ENCODE assay signal across 7 mouse cellular contexts in the genomic region with DNA sequence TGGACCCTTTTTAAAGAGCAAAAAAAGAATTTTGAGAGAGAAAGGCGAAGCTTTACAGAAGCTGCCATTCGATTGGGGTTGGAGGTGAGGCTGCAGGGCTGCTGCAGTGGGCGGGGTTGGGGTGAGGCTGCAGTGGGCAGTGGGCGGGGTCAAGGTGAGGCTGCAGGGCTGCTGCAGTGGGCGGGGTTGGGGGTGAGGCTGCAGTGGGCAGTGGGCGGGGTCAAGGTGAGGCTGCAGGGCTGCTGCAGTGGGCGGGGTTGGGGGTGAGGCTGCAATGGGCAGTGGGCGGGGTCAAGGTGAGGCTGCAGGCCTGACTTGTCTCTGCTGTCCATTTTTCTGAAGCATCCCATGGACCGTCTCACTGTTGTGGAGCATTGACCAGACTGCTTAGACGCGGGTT. TPM values are rescaled to one million over a fixed set of nuclear protein-coding genes. Genes with fewer than 3 reads are reported as not detected.
DNase-seq lines count a peak whose midpoint lies in the region; ATAC-seq lines count a peak whose summit lies in the region.
"Not testable (repeated sequence)": the region's sequence is repeated elsewhere in the genome, so short reads cannot be mapped to it uniquely, and the experiment has no call there.

No protein-coding gene starts in this region.

- H3K4me3 ChIP-seq in intestine, embryonic 16.5 days (ENCODE audit: low read length); liver, embryonic 12.5 days; liver, embryonic 15.5 days (replicated peaks): not testable (repeated sequence)

- not testable (repeated sequence) for H3K9ac ChIP-seq in intestine, embryonic 16.5 days (ENCODE audit: low read depth, low read length); liver, embryonic 12.5 days; liver, embryonic 15.5 days

- not testable (repeated sequence) for H3K27me3 ChIP-seq in intestine, embryonic 16.5 days (replicated peaks; ENCODE audit: control insufficient read depth, insufficient read depth, low read length); liver, embryonic 12.5 days (replicated peaks); liver, embryonic 15.5 days

- H3K27ac ChIP-seq in intestine, embryonic 16.5 days (ENCODE audit: low read length); liver, embryonic 12.5 days; liver, embryonic 15.5 days (replicated peaks): not testable (repeated sequence)

- DNase-seq in heart, adult 11 months: peak; percentile 70
- DNase-seq in right cerebral cortex, postnatal 14 days: peak; percentile 3

- not testable (repeated sequence) for H3K9me3 ChIP-seq in intestine, embryonic 16.5 days (ENCODE audit: control insufficient read depth, low read length); liver, embryonic 12.5 days (replicated peaks); liver, embryonic 15.5 days (replicated peaks)

- not testable (repeated sequence) for H3K4me2 ChIP-seq in intestine, embryonic 16.5 days (ENCODE audit: low read depth, low read length); liver, embryonic 12.5 days; liver, embryonic 15.5 days

- 89% methylated on average over 11 of the region's 11 CpGs for WGBS in intestine, embryonic 16.5 days
- 84% methylated on average over 11 of the region's 11 CpGs for WGBS in liver, embryonic 12.5 days (ENCODE audit: insufficient replicate concordance)
- WGBS in liver, embryonic 15.5 days (ENCODE audit: insufficient replicate concordance): 80% methylated on average over 11 of the region's 11 CpGs

- not testable (repeated sequence) for H3K4me1 ChIP-seq in intestine, embryonic 16.5 days (ENCODE audit: control insufficient read depth, insufficient read depth, low read length)
- H3K4me1 ChIP-seq in liver, embryonic 12.5 days: peaks cover 14% of the 10 kb centered on the region
- peaks cover 13% of the 10 kb centered on the region; the same call in 1 of the 2 replicates for H3K4me1 ChIP-seq in liver, embryonic 15.5 days (replicated peaks)

- peaks cover 19% of the 10 kb centered on the region for H3K36me3 ChIP-seq in intestine, embryonic 16.5 days (ENCODE audit: control insufficient read depth, insufficient read depth, low read length)
- peaks cover 100% of the 10 kb centered on the region for H3K36me3 ChIP-seq in liver, embryonic 12.5 days
- H3K36me3 ChIP-seq in liver, embryonic 15.5 days (replicated peaks): peaks cover 100% of the 10 kb centered on the region

- peak; percentile 53 for ATAC-seq in erythroid progenitor cell, adult 5-6 weeks (replicated peaks; ENCODE audit: low FRiP score, poor library complexity, severe bottlenecking)
- 0 out of 2 replicates have a peak, but pooled peaks have one; percentile 39 for ATAC-seq in intestine, embryonic 16.5 days
- ATAC-seq in liver, embryonic 12.5 days: peak; percentile 22; the same call in 1 of the 2 replicates
- peak; percentile 35 for ATAC-seq in liver, embryonic 15.5 days (ENCODE audit: insufficient read depth)
- ATAC-seq in megakaryocyte, adult 5-6 weeks (ENCODE audit: poor library complexity, severe bottlenecking): peak; percentile 25; the same call in 1 of the 2 replicates

RNA-seq across cellular contexts. Expression of a gene that starts 16.5 kb away (rescaled TPM):
- 4.3 and 5.4 TPM in 2 replicates for total RNA-seq in erythroid progenitor cell, adult 5-6 weeks (2015; ENCODE audit: low replicate concordance)
- 0.53 and 0.64 TPM in 2 replicates for total RNA-seq in erythroid progenitor cell, adult 5-6 weeks (2017; ENCODE audit: low replicate concordance)
- 11.0 and 11.6 TPM in 2 replicates for polyA plus RNA-seq in intestine, embryonic 16.5 days (2015; fragmentation: Nextera tagmentation; extraction: Ambion mirVana)
- polyA plus RNA-seq in liver, embryonic 12.5 days (2016; fragmentation: Nextera tagmentation; extraction: Ambion mirVana): 5.5 and 6.4 TPM in 2 replicates
- polyA plus RNA-seq in liver, embryonic 15.5 days (2015; fragmentation: Nextera tagmentation; extraction: Ambion mirVana): 5.3 and 5.4 TPM in 2 replicates
- 27.2 and 37.1 TPM in 2 replicates for total RNA-seq in megakaryocyte, adult 5-6 weeks (2015)
- total RNA-seq in megakaryocyte, adult 5-6 weeks (2017): 25.0 and 26.0 TPM in 2 replicates

RNA-seq across cellular contexts. Expression of a gene that starts 28.6 kb away (rescaled TPM):
- total RNA-seq in erythroid progenitor cell, adult 5-6 weeks (2015; ENCODE audit: low replicate concordance): 52.4 and 68.1 TPM in 2 replicates
- 100 and 129 TPM in 2 replicates for total RNA-seq in erythroid progenitor cell, adult 5-6 weeks (2017; ENCODE audit: low replicate concordance)
- polyA plus RNA-seq in intestine, embryonic 16.5 days (2015; fragmentation: Nextera tagmentation; extraction: Ambion mirVana): 36.1 and 38.1 TPM in 2 replicates
- polyA plus RNA-seq in liver, embryonic 12.5 days (2016; fragmentation: Nextera tagmentation; extraction: Ambion mirVana): 157 TPM in 2 replicates
- polyA plus RNA-seq in liver, embryonic 15.5 days (2015; fragmentation: Nextera tagmentation; extraction: Ambion mirVana): 81.7 and 84.5 TPM in 2 replicates
- 6.6 and 9.1 TPM in 2 replicates for total RNA-seq in megakaryocyte, adult 5-6 weeks (2015)
- 12.8 and 15.1 TPM in 2 replicates for total RNA-seq in megakaryocyte, adult 5-6 weeks (2017)
